Mouse (Mus musculus) neural tube, embryonic 13.5 days (tissue): Measurements from ENCODE around the gene 4930583I09Rik. TPM values are rescaled to one million over a fixed set of nuclear protein-coding genes. Genes with fewer than 3 reads are reported as not detected.

Experiments
- ATAC-seq: fragments of 200-750 bp; cut with Nextera tagmentation; 2 replicates; pipeline ENCODE4 v1.8.0; 2017; ENCODE audit warnings: low read depth, mild to moderate bottlenecking, moderate TSS enrichment, moderate library complexity
- H3K27ac ChIP-seq: fragments of 300-500 bp; sonication (generic); replicated peaks from 2 replicates; pipeline ENCODE4 v1.5.1; 2015; ENCODE audit warnings: moderate library complexity, mild to moderate bottlenecking, inconsistent platforms
- H3K27me3 ChIP-seq: fragments of 300-500 bp; sonication (generic); 2 replicates; pipeline ENCODE4 v1.6.1; 2015; ENCODE audit warnings: mild to moderate bottlenecking, inconsistent platforms
- H3K36me3 ChIP-seq: fragments of 300-500 bp; sonication (generic); 2 replicates; pipeline ENCODE4 v1.6.1; 2015; ENCODE audit warnings: mild to moderate bottlenecking, inconsistent platforms
- H3K4me1 ChIP-seq: fragments of 300-500 bp; sonication (generic); replicated peaks from 2 replicates; pipeline ENCODE4 v1.6.1; 2015; ENCODE audit warnings: inconsistent platforms
- H3K4me2 ChIP-seq: fragments of 300-500 bp; sonication (generic); 2 replicates; pipeline ENCODE4 v1.6.1; 2015; ENCODE audit warnings: inconsistent platforms, mild to moderate bottlenecking, moderate library complexity
- H3K4me3 ChIP-seq: fragments of 300-500 bp; sonication (generic); 2 replicates; pipeline ENCODE4 v1.5.1; 2015; ENCODE audit warnings: mild to moderate bottlenecking, inconsistent platforms
- H3K9ac ChIP-seq: fragments of 300-500 bp; sonication (generic); 2 replicates; pipeline ENCODE4 v1.6.1; 2015; ENCODE audit warnings: moderate library complexity, mild to moderate bottlenecking, inconsistent platforms
- H3K9me3 ChIP-seq: fragments of 300-500 bp; sonication (generic); 2 replicates; pipeline ENCODE4 v1.6.1; 2016; ENCODE audit warnings: inconsistent platforms
- WGBS: fragments of 180-500 bp; shearing (Covaris S2); methylation state at CpG from one replicate; pipeline ENCODE4 v1.1.7; 2015; 5-methylcytosine and 5-hydroxymethylcytosine counted together
- polyA plus RNA-seq: library from polyadenylated mRNA; unstranded; fragments of >200 nt; fragmentation: Nextera tagmentation; extraction: Ambion mirVana; gene quantifications from 2 replicates; pipeline ENCODE4 v1.2.1, GENCODE M21; 2015

Gene 4930583I09Rik
- polyA plus RNA-seq, 1 experiment from 2014 or later, result not detected

GRCm38 (mm10) chr17:64789175-64789574 is 46.7 kb downstream of the 4930583I09Rik start:
- 72% methylated on average over 3 of the region's 3 CpGs for WGBS
- Histone ChIP-seq H3K4me3 (no peak overlapping the region), H3K27ac (no peak overlapping the region), H3K9ac (no peak overlapping the region), H3K4me1 (no peaks in the 10 kb centered on the region), H3K9me3 (no peaks in the 10 kb centered on the region), H3K4me2 (no peak overlapping the region), H3K36me3 (no peaks in the 10 kb centered on the region), H3K27me3 (no peaks in the 10 kb centered on the region)
- no peak for ATAC-seq

- 93% methylated on average over 13 of the region's 13 CpGs for WGBS
- Histone ChIP-seq H3K4me3 (no peak overlapping the region), H3K36me3 (no peaks in the 10 kb centered on the region), H3K9me3 (no peaks in the 10 kb centered on the region), H3K27ac (no peak overlapping the region), H3K9ac (no peak overlapping the region), H3K4me2 (no peak overlapping the region), H3K27me3 (no peaks in the 10 kb centered on the region), H3K4me1 (no peaks in the 10 kb centered on the region)
- no peak for ATAC-seq
These were observed 47.6 kb downstream of the 4930583I09Rik start for GRCm38 (mm10) chr17:64788301-64788700.

GRCm38 (mm10) chr17:64785961-64786360 is 49.9 kb downstream of the 4930583I09Rik start:
- Histone ChIP-seq H3K9me3 (no peaks in the 10 kb centered on the region), H3K4me1 (no peaks in the 10 kb centered on the region)
- ATAC-seq, result no peak

More at GRCm38 (mm10) chr17:64785961-64786360, 49.9 kb downstream of the 4930583I09Rik start:
- Histone ChIP-seq H3K9ac (no peak overlapping the region), H3K27ac (no peak overlapping the region), H3K4me3 (no peak overlapping the region), H3K4me2 (no peak overlapping the region), H3K36me3 (no peaks in the 10 kb centered on the region), H3K27me3 (no peaks in the 10 kb centered on the region)
- WGBS, result 52% methylated on average over 1 of the region's 1 CpGs

Other genes with a start within 250 kb of the 4930583I09Rik start
- gene Man2a1, start 235.3 kb downstream of the 4930583I09Rik start, polyA plus RNA-seq, result 5.1 and 5.3 TPM in 2 replicates